Mouse (Mus musculus) testis, postnatal 10 days (tissue): Measurements from ENCODE around the gene Akt2.

ENCODE experiments used
- DNase-seq: peaks from one replicate; pipeline ENCODE4 v3.0.0; 2021; ENCODE audit warnings: low spot score

The Akt2 gene

DNA sequence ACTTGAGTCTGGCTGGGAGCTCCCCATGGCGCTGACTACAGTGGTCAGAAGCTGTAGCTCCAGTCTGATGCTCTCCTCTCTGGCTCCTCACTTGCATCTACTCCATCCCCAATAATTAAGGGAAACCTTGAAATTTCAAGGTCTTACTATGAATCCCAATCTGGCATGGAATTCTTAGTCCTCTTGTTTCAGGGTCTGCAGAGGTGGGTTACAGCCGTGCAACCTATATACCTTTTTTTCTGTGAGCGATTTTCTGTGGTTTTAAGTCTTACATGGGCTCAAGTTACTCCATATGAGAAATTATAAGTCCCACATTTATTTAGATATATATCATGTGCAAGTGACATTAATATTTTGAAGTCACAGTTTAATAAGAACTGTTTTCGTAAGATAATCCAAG, 1.3 kb upstream of the Akt2 start:
- no peak for DNase-seq

DNA sequence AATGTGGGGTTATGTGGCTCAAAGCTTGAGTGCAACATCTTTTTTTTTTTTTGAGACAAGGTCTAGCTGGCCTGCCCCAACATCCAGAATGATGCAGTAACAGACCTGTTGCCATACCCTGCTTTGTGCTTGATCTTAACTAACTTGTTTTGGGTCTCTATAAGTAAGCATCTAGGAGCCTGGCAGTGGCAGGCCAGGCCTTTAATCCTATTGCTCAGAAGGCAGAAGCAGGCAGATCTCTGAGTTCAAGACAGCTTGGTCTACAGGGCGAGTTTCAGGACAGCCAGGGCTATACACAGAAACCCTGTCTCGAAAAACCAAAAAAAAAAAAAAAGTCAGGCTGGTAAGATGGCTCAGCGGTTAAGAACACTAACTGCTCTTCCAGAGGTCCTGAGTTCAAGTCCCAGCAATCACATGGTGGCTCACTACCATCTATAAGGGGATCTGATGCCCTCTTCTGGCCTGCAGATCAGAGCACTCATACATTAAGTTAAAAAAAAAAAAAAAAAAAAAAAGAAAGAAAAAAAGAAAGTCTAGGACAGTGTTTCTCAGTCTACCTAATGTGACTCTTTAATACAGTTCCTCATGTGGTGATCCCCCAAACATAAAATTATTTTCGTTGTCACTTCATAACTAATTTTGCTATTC, 662 bp upstream of the Akt2 start:
- no peak for DNase-seq

DNA sequence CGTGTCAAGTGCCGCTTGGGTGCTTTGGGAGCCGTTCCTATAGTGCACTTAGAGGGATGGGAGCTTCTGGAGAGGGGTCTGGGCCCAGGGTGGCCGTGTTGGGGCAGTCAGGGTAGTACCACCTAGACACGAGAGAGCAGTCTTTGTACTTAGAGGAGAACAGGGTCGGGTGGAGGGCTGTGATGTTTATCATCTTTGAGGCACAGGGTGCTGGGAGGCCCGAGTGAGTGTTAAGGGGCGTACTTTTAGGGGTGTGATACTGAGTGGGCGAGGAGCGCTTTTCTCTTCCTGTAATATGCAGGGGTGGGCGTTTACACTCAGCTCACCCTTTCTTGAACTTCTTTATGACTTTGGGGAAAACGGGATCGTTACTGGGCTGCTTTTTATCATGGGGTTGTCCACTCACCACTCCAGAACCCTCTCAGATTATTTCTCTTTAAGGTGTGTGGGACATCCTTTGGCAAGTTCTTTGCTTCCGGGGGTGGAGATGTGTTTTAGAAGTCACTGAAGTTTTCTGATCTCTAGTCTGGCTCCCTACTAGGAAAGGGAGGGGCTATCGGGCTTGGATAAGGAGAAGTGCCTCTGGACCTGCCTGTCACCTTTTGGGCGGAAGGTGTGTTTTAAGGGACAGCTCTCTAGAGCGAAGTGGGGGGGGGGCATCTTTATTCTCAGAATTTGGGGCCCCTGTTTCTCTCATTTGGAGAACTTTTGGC, 1.0 kb downstream of the Akt2 start:
- DNase-seq = no peak

DNA sequence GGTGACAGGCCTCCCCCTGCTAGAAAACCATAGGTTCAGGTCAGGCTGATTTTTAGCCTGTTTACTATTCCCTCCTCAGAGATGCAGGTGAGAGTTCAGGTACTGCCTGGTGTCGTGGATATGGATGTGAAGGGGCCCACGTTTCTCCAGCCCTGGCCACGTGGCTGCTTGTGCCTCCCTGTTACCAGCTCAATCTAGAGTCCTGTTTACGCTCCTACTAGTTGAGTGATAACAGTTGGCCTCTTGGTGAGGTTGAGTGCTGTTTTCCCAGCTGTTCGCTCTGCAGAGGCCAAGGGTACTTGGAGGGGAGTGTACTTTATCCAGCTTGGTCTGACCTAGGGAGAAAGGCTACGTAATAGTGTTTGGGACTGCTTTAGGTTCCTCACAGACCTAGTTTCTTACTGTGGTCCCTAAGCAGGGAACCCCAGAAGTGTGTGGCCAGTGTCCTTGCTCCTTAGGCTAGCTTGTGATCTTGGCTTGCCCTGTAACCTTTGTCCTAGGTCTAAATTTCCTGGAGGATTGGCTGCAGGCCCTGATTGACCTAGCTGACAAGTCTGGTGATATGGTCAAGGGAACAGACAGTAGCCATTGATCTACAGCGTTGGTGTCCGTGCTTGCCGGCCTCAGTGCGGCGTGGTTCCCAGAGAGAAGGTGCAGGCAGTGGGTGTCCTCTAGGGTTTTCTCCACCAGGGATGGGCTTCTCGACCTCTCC, 1.7 kb downstream of the Akt2 start:
- DNase-seq = no peak

DNA sequence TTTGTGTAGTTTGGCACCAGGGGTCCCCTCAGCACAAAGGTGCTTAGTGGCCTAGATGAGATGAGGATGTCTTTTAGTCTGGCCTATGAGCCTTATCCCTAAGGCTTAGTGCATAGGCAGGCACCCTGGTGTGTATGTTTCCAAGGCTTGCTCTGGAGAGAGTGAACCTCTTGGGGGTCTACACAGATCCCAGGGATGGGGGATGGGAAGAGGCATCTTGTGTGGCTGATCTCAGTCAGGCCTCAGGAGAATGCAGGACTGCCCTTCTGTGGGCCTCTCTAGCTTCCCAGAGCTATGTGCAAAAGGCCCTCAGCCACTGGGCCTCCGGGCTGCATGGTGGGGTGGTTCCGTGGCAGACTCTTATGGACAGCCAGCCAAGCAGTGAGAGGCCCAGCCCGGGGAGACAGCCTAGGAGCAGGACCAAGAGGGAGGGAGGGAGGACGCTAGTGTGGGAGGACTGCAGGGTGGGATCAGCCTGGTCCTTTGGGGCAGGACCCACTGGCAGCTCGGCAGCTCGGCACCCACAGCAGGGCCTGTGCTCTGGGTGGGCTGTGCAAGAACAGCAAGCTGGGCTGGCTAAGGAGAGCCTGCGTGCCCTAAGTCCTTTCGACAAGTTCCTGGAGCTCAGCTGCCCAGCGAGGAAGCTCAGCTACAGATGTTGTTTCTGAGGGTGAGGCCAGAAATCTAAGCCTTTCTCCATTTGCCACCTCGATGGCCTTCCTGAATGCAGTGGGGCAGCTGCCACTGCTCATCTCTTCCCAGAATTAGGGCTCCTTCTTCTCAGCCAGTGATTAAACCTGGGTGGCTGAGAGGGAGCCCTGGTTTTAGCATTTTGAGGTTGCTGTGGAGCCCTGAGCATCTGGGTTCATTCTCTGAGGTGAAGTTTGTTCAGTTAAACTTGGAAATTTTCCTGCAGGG, 5.5 kb downstream of the Akt2 start:
- peak; percentile 71 for DNase-seq

DNA sequence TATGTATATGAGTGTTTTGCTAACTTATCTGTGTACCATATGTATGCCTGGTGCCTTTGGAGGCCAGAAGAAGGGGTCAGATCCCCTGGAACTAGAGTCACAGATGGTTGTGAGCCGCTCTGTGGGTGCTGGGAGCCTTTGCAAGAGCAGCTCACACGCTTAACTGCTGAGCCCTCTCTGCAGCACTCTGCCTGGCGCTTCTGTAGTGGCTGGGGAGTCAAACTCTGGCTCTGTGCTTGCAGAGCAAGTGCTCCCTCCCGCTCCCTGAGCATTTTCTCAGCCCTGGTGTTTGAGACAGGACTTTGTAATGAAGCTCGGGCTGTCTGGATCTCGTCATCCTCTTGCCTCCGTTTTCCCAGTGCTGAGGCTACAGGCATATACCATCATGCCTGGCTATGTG, 6.7 kb downstream of the Akt2 start:
- DNase-seq = no peak

DNA sequence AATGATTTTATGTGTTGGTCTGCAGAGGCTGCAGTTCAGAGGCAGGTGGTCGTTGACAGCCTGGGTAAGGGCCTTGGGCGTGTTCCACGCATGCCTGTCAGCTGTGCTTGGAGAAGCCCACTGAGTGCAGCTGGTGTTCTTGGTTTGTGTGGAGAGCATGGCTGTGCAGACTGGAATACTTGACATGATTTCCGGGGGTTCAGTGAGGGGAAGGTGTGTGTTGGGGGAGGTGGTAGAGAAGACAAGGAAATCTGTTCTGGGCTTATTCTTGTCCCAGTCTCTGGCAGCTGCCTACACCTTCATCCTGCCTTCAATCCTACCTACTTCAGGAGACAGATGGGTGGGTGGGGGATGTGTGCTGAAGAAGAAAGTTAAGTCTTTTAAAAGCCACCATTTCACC, 10.3 kb downstream of the Akt2 start:
- DNase-seq = no peak

DNA sequence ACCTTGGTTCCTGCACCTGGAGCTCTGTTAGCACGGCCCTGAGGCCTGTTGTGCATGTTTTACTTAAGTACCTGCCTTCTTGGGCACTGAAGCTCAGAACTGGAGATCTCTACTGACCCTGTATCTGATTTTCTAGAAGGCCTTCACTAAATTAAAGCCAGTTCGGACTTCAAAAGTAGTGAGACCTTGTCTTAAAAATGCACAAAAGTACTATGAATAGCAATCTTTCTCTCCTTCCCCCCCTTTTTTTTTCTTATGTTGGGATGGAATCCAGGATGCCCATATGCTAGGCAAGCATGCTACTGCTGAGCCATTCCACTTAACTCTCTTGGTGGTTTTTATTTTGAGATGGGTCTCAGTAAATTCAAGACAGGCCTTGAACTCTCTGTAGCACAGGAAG, 10.8 kb downstream of the Akt2 start:
- no peak for DNase-seq

DNA sequence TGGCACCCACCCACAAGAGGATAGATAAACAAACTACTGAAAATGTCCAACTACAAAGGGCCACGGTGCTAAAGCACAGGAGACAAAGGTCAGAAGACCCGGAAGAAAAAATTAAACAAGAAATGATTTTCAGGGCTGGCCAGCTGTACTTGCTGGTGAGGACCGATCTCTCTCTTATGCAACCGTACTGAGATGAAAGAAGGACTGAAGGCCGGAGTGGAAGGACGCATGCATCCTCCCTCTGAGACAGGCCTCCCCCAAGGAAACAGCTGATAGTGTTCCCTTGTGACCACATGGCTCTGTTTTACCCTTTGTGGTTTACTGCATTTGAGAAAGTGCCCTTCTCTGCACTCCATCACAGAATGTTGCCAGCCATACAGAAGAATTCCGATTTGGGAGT, 11.5 kb downstream of the Akt2 start:
- no peak for DNase-seq

DNA sequence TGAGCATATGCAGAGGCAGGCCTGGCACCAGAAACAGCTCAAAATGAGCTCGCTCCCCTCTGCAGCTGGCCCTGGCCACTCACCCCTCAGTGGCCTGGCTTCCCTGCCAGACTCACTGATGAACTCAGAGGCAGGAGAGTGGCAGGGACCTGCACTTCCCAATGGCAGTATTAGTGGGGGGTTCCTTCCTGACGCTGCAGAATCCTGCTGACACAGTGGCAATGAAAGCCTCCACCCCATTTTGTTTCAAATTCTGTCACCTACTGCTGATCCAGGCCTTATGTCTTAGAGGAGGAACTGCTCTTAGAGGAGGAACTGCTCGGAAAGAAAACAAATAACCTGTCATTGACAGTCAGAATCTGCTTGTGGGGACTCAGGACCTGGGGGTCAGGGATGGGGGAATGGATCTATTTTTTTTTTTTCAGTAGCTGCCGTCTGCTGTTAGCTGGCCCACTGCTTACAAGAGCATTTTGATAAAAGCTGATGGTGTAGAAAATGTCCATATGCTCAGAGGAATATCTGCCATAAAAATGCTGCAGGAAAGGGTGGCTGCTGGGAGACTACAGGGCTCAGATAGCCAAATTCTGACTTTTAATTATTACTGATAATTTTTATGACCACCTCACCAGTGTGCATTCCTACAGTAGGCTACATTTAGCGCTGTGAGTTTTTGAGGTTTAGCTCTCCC, 13.5 kb downstream of the Akt2 start:
- no peak for DNase-seq

DNA sequence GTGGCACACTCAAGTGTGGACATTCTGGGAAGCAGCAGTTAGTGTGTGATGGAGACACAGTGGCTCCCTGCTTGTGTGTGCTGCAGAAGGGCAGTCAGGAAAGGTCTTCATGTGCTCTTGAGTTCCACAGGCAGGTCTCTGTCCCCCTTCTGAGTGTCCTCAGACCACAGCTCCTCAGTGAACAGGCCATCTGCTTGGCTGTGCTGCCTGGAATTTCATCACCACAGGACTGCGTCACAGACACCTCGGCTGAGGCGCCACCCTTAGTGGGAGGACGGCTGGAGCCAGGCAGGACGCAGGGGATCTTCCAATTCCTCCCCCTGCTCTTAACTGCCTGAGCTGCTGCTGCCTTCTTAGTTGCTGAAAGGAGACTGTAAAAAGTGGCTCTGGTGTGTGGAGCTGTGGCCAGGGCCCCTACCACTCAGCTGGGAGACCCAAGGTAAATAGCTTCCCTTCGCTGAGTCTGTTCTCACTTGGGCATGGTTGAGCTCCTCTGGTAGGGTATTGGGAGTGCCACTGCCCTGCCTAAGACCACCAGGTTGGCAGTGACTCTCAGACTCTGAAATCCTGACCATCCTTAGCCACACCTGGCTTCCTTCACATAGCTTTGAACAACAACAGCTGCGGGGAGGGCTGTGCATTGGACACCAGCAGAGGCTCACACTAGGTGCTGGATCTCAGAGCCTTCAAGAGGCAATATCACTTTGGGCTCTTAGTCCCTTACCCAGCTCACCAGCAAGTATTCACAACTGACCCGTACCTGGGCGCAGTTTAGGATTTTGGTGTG, 14.3 kb downstream of the Akt2 start:
- no peak for DNase-seq

DNA sequence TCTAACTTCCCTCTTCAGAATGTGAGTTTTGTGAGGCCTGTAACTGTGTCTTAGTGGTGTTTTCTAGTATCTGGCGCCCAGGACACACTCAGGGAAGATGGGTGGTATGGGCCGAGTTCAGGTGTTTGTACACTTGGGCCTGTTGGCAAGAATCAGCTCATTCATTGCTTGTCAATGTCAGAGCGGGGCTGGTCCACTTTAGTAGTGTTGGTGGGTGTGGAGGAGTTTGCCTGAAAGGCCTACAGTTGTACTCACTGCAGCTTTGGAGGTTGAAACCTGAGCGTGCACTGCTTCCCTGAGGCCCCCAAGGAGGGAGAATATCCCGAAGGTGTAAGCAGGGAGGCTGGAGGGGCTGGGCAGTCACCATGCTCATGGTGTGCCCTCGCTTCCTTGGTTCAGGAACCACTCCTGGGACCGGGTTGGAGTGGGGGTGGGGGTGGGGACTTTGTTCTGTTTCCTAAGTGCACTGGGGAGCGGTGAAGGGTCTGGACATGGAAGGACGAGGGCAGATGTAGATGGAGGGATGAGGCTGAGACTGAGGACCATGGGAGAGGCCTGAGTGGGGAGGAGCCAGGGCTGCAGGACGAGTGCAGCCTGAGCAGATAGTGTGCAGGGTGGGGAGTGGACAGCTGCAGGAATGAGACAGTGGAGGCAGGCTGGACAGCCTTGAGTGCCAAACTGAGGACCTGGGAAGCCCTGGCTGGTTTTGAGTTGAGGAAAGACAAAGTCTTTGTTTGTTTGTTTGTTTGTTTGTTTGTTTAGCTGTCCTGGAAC, 15.3 kb downstream of the Akt2 start:
- DNase-seq = no peak

DNA sequence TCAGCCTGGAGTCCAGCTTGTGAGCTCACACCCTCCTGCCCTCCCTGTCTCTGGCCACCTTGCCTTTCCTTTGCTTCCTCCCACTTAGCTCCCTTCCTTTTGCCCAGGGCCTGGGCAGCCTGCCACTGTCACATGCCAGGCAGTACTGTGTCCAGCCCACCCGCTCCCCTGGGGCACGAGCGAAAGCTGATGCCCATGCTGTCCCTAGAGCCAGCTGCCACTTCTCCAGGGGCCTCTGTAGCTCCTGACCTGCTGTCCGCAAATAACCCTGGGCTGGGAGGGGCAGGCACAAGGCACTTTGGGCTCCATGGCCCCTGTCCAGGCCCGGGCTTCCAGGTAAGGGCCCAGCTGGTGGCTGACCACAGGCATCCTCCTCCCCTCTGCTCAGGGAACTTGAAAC, 16.2 kb downstream of the Akt2 start:
- DNase-seq = peak; percentile 81

DNA sequence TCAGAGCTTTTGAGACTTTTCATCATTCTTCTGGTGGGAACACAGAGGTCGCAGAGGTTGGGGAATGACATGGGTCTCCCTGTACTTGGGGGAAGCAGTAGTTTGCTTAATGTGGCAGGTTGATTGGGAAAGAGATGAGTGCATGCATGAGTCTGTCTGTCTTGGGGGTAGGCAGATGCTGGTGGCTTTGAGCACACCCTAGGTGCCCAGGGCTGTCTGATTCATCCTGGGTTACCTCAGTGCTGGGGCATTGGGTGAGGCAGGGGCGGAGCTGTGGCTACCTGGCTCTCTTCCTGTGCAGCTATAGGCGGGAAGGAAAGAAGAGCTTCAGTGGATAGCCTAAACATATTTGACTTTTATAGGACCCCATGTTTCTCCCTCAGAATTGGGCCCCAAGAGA, 16.8 kb downstream of the Akt2 start:
- DNase-seq = no peak

DNA sequence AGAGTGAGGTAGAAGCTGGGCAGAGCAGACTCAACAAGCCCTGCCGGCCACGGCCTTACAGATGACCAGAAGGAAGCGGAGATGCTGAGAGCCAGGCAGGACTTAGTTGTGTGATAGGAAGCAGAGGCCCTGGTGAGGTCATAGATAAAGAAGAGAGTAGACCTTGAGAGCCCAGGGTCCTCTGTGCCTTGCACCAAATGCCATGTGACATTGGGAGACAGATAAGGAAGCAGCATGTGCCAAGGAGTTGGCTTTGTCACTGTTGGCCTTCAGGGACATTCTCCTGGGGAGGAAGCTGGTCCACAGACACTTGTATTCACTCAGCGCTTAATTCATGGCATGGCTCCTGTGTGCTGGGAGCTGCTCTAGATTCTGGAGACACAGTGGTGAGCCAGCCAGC, 17.9 kb downstream of the Akt2 start:
- DNase-seq = peak; percentile 48

DNA sequence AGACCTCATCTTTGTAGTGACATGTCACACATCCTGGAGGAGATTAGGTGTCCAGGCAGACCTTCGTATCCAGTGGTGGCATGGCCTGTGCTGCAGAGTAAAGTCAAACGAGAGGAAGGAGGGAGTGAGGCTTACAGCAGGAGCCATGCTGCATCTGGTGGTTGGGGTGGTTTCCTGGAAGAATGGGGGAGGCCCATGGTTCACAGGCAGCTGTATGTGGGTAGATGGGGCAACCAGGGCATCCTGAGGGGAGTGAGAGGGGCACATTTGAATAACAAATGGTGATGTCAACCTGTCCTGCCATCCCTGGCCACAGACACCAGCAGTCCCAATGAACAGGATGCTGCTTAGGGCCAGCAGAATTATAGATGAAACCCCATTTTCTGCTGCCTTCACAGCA, 18.3 kb downstream of the Akt2 start:
- DNase-seq = no peak

DNA sequence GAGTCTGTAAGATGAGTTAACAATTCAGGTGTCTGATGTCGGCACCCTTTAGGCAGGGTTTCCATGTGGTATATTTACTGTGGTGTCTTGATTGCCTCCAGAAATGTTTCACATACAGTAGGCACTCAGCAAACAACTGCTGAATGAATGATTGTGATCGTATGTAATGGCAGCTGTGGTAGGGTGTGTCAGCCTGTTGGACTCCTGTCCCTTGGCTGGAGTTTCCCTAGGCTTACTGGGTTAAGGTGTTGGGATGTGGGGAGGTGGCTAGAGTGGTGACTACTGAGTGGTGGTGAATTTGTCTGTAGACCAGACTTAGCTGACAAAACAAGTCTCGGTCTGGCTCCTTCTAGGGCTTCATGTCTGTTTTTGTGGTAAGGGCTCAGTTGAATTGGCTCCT, 19.0 kb downstream of the Akt2 start:
- no peak for DNase-seq

DNA sequence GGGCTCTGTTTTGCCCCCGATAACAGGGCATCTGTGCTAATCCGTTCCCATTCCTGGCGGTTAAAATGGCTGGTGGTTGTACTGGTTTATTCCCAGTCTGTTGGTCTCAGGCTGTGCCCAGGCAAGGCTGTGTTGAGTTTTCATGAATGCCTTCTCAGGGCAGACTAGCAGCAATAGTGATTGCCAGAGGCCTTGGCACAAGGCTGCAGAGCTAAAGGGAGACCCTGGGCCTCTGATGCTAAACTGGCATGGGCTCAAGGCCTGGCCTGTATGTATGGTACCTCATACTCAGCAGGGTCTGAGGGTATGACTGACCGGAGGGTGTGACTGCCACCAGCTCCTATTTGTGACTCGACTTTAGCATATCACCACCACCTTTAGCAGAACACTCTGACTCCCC, 19.5 kb downstream of the Akt2 start:
- DNase-seq = no peak

DNA sequence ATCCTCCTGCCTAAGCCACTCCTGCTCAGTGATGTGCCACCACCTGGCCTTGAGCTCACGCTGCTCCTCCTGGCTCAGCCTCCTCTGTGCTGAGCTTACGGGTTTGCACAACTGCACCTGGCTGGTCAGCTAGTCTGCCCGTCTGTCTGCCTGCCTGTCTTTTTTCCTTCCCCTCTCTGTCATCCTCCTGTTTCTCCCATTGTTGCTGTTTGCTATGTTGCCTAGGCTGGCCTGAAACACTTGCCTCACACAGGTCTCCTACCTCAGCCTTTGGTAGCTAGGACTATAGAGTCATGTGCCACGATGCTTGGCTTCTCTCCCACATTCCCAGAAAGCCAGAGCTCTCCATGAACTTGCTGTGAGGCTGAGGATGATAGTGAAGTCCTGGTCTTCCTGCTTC, 21.6 kb downstream of the Akt2 start:
- no peak for DNase-seq
